In genomic region chr15:89915587-89915986, GRCm38 (mm10) we compare ENCODE assay signal across 14 mouse cellular contexts.
"Had no signal": no experiment of that assay in that cellular context is flagged by ENCODE, and none has a peak within 500 bp of the region (broad histone marks: within the 10 kb centered on the region; RNA-seq: fewer than 3 reads in every experiment).

No protein-coding gene starts in this region.

- H3K9me3 ChIP-seq: limb, embryonic 12.5 days; liver, embryonic 13.5 days; lung, embryonic 15.5 days; midbrain, embryonic 15.5 days; stomach, embryonic 15.5 days had no signal

- H3K4me3 ChIP-seq: limb, embryonic 12.5 days; liver, embryonic 13.5 days; lung, embryonic 15.5 days; midbrain, embryonic 15.5 days; stomach, embryonic 15.5 days had no signal

- H3K27ac ChIP-seq: kidney, postnatal 0 days; limb, embryonic 12.5 days; liver, embryonic 13.5 days; lung, embryonic 15.5 days; midbrain, embryonic 15.5 days; stomach, embryonic 15.5 days had no signal

- H3K9ac ChIP-seq: limb, embryonic 12.5 days; liver, embryonic 13.5 days; liver, postnatal 0 days; lung, embryonic 15.5 days; midbrain, embryonic 15.5 days; stomach, embryonic 15.5 days had no signal

- DNase-seq: kidney, adult 9 months; kidney, postnatal 36 days; liver; liver, embryonic 13.5 days; liver, postnatal 0 days; spleen, adult 18-20 months; thymus, adult 2 months; thymus, postnatal 25 days had no signal

- ATAC-seq: liver, postnatal 0 days; midbrain, embryonic 15.5 days had no signal

- H3K27me3 ChIP-seq: limb, embryonic 12.5 days; liver, embryonic 13.5 days; lung, embryonic 15.5 days; midbrain, embryonic 15.5 days; stomach, embryonic 15.5 days had no signal

- H3K4me1 ChIP-seq: limb, embryonic 12.5 days; liver, embryonic 13.5 days; lung, embryonic 15.5 days; midbrain, embryonic 15.5 days; stomach, embryonic 15.5 days had no signal

- H3K4me2 ChIP-seq: limb, embryonic 12.5 days; liver, embryonic 13.5 days; lung, embryonic 15.5 days; midbrain, embryonic 11.5 days; midbrain, embryonic 15.5 days; stomach, embryonic 15.5 days had no signal

- H3K36me3 ChIP-seq: limb, embryonic 12.5 days; liver, embryonic 13.5 days; lung, embryonic 15.5 days; midbrain, embryonic 15.5 days; stomach, embryonic 15.5 days had no signal
